Mouse (Mus musculus) kidney, embryonic 14.5 days (tissue): ENCODE data around the gene Ank2. TPM values are rescaled to one million over a fixed set of nuclear protein-coding genes. Genes with fewer than 3 reads are reported as not detected.

Experiments used
- ATAC-seq: fragments of 200-750 bp; cut with Nextera tagmentation; 2 replicates; pipeline ENCODE4 v1.8.0; 2017; ENCODE audit warnings: moderate number of reproducible peaks, mild to moderate bottlenecking, moderate TSS enrichment, moderate library complexity; ENCODE audit not compliant: low FRiP score, low TSS enrichment
- H3K27ac ChIP-seq: fragments of 300-500 bp; sonication (generic); 2 replicates; pipeline ENCODE4 v1.5.1; 2014; ENCODE audit warnings: low read depth, mild to moderate bottlenecking, low read length, moderate library complexity, mixed read lengths
- H3K27me3 ChIP-seq: fragments of 300-500 bp; sonication (generic); 2 replicates; pipeline ENCODE4 v1.6.1; 2014; ENCODE audit warnings: mild to moderate bottlenecking, low read length; ENCODE audit not compliant: control insufficient read depth, insufficient read depth
- H3K36me3 ChIP-seq: fragments of 300-500 bp; sonication (generic); 2 replicates; pipeline ENCODE4 v1.6.1; 2014; ENCODE audit warnings: low read length, mixed read lengths; ENCODE audit not compliant: control insufficient read depth, insufficient read depth
- H3K4me1 ChIP-seq: fragments of 300-500 bp; sonication (generic); 2 replicates; pipeline ENCODE4 v1.6.1; 2014; ENCODE audit warnings: low read length, mixed read lengths; ENCODE audit not compliant: control insufficient read depth, insufficient read depth
- H3K4me2 ChIP-seq: fragments of 300-500 bp; sonication (generic); replicated peaks from 2 replicates; pipeline ENCODE4 v1.6.1; 2014; ENCODE audit warnings: low read depth, mild to moderate bottlenecking, low read length
- H3K4me3 ChIP-seq: fragments of 300-500 bp; sonication (generic); 2 replicates; pipeline ENCODE4 v1.5.1; 2014; ENCODE audit warnings: mild to moderate bottlenecking, low read length
- H3K9ac ChIP-seq: fragments of 300-500 bp; sonication (generic); 2 replicates; pipeline ENCODE4 v1.6.1; 2014; ENCODE audit warnings: low read depth, mild to moderate bottlenecking, low read length, moderate library complexity
- H3K9me3 ChIP-seq: fragments of 300-500 bp; sonication (generic); 2 replicates; pipeline ENCODE4 v1.6.1; 2016; ENCODE audit warnings: low read length; ENCODE audit not compliant: control insufficient read depth
- WGBS: fragments of 180-500 bp; shearing (Covaris S2); extraction: QIAGEN DNeasy Blood & Tissue Kit; methylation state at CpG from one replicate; pipeline ENCODE4 v1.1.7; 2014; 5-methylcytosine and 5-hydroxymethylcytosine counted together
- polyA plus RNA-seq: library from polyadenylated mRNA; unstranded; fragments of >200 nt; fragmentation: Nextera tagmentation; extraction: Ambion mirVana; gene quantifications from 2 replicates; pipeline ENCODE4 v1.2.1, GENCODE M21; 2014

Gene Ank2
- polyA plus RNA-seq, 1 experiment from 2014 or later, result 11.5 TPM

GRCm38 (mm10) chr3:127015175-127015574 lies 484.0 kb downstream of the Ank2 start:
- Histone ChIP-seq H3K9me3 (no peaks in the 10 kb centered on the region), H3K4me1 (no peaks in the 10 kb centered on the region), H3K4me3 (no peak overlapping the region), H3K27me3 (no peaks in the 10 kb centered on the region), H3K4me2 (no peak overlapping the region), H3K36me3 (no peaks in the 10 kb centered on the region), H3K9ac (no peak overlapping the region), H3K27ac (no peak overlapping the region)
- no peak for ATAC-seq
- 83% methylated on average over 6 of the region's 6 CpGs for WGBS

GRCm38 (mm10) chr3:127013976-127014375 lies 485.2 kb downstream of the Ank2 start:
- Histone ChIP-seq H3K4me3 (no peak overlapping the region), H3K9me3 (no peaks in the 10 kb centered on the region), H3K4me2 (no peak overlapping the region), H3K36me3 (no peaks in the 10 kb centered on the region), H3K27ac (no peak overlapping the region), H3K27me3 (no peaks in the 10 kb centered on the region), H3K9ac (no peak overlapping the region), H3K4me1 (no peaks in the 10 kb centered on the region)
- no peak for ATAC-seq
- 75% methylated on average over 4 of the region's 4 CpGs for WGBS

DNA sequence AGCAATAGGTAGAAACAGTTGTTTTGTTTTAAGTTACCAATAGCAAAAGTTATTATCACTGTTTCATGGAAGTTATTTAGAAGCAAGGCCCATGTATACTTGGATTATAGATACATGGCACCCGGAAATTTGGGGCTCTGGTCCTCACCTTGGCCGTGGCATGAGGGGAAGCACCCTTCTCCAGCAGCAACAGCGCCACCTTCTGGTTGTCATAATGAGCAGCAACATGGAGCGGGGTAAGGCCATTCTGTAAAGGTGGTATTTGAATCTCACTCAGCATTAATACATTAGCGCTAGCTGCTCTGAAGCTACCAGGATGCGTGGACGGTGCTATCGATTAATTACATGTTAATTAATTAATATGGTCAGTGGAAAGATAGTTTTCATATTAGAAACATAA lies 486.6 kb downstream of the Ank2 start:
- Histone ChIP-seq H3K27ac (no peak overlapping the region), H3K27me3 (no peaks in the 10 kb centered on the region), H3K4me3 (no peak overlapping the region), H3K36me3 (no peaks in the 10 kb centered on the region), H3K9ac (no peak overlapping the region), H3K4me2 (no peak overlapping the region), H3K4me1 (no peaks in the 10 kb centered on the region), H3K9me3 (no peaks in the 10 kb centered on the region)
- WGBS, result 61% methylated on average over 8 of the region's 8 CpGs
- ATAC-seq, result peak; percentile 57; the same call in 1 of the 2 replicates

GRCm38 (mm10) chr3:127005898-127006673 lies 493.1 kb downstream of the Ank2 start:
- H3K27me3 ChIP-seq, result no peaks in the 10 kb centered on the region
- H3K9ac ChIP-seq, result no peak overlapping the region
- H3K9me3 ChIP-seq, result no peaks in the 10 kb centered on the region
- H3K36me3 ChIP-seq, result no peaks in the 10 kb centered on the region
- H3K4me2 ChIP-seq, result no peak overlapping the region
- H3K4me3 ChIP-seq, result no peak overlapping the region
- no peak overlapping the region for H3K27ac ChIP-seq
- whole genome bisulfite sequencing, result 85% methylated on average over 9 of the region's 9 CpGs
- H3K4me1 ChIP-seq, result no peaks in the 10 kb centered on the region
- ATAC-seq, result 0 out of 2 replicates have a peak, but pooled peaks have one; percentile 12

GRCm38 (mm10) chr3:127004860-127005633 lies 494.1 kb downstream of the Ank2 start:
- WGBS, result 81% methylated on average over 9 of the region's 9 CpGs
- ATAC-seq, result peak; percentile 49; the same call in 1 of the 2 replicates
- Histone ChIP-seq H3K9ac (no peak overlapping the region), H3K27me3 (no peaks in the 10 kb centered on the region), H3K4me3 (no peak overlapping the region), H3K4me1 (no peaks in the 10 kb centered on the region), H3K4me2 (no peak overlapping the region), H3K9me3 (no peaks in the 10 kb centered on the region), H3K36me3 (no peaks in the 10 kb centered on the region), H3K27ac (no peak overlapping the region)

GRCm38 (mm10) chr3:127003946-127004345 lies 495.2 kb downstream of the Ank2 start:
- Histone ChIP-seq H3K9ac (no peak overlapping the region), H3K27ac (no peak overlapping the region), H3K4me2 (no peak overlapping the region), H3K27me3 (no peaks in the 10 kb centered on the region), H3K9me3 (no peaks in the 10 kb centered on the region), H3K4me3 (no peak overlapping the region), H3K36me3 (no peaks in the 10 kb centered on the region), H3K4me1 (no peaks in the 10 kb centered on the region; the same call in 1 of the 2 replicates)
- no peak for ATAC-seq
- WGBS, result 91% methylated on average over 11 of the region's 11 CpGs

- Histone ChIP-seq H3K4me1 (peaks cover 10% of the 10 kb centered on the region; the same call in 1 of the 2 replicates), H3K27ac (no peak overlapping the region), H3K4me2 (peak overlapping the region; percentile 59), H3K27me3 (no peaks in the 10 kb centered on the region), H3K9ac (peak overlapping the region; percentile 42), H3K4me3 (peak overlapping the region; percentile 34; the same call in 1 of the 2 replicates), H3K36me3 (no peaks in the 10 kb centered on the region), H3K9me3 (no peaks in the 10 kb centered on the region)
- ATAC-seq, result peak; percentile 56
- WGBS, result 8% methylated on average over 7 of the region's 8 CpGs
Observed at GRCm38 (mm10) chr3:126998742-126999112, 500.4 kb downstream of the Ank2 start.

GRCm38 (mm10) chr3:126998008-126998741 lies 501.0 kb downstream of the Ank2 start:
- Histone ChIP-seq H3K4me3 (peak overlapping the region; percentile 34), H3K4me2 (peak overlapping the region; percentile 59), H3K9me3 (no peaks in the 10 kb centered on the region), H3K27ac (no peak overlapping the region), H3K9ac (peak overlapping the region; percentile 42), H3K4me1 (peaks cover 10% of the 10 kb centered on the region; the same call in 1 of the 2 replicates), H3K36me3 (no peaks in the 10 kb centered on the region), H3K27me3 (no peaks in the 10 kb centered on the region)
- 3% methylated on average over 12 of the region's 12 CpGs for WGBS
- peak; percentile 87 for ATAC-seq
